Mouse (Mus musculus) macrophage (primary cell): ENCODE measurements around the gene Lgals3bp. TPM values are rescaled to one million over a fixed set of nuclear protein-coding genes. Genes with fewer than 3 reads are reported as not detected.

ENCODE experiments used
- H3K27ac ChIP-seq: fragments of 350-480 bp; formaldehyde crosslinking; 2 replicates; pipeline ENCODE4 v1.9.0; 2021
- H3K36me3 ChIP-seq: fragments of 350-480 bp; formaldehyde crosslinking; 2 replicates; pipeline ENCODE4 v1.9.0; 2021; ENCODE audit errors: inconsistent target
- H3K4me3 ChIP-seq: fragments of 350-480 bp; formaldehyde crosslinking; 2 replicates; pipeline ENCODE4 v1.9.0; 2021; ENCODE audit errors: inconsistent target
- H3K79me2 ChIP-seq: fragments of 350-480 bp; formaldehyde crosslinking; 2 replicates; pipeline ENCODE4 v1.9.0; 2021; ENCODE audit errors: inconsistent target
- WGBS: methylation state at CpG from one replicate; pipeline ENCODE4 v1.1.7; 2026; ENCODE audit warnings: inconsistent platforms; ENCODE audit not compliant: missing documents; 5-methylcytosine and 5-hydroxymethylcytosine counted together
- polyA plus RNA-seq: library from polyadenylated mRNA; stranded (reverse); fragments of 250-400 nt; gene quantifications from 3 replicates; pipeline ENCODE4 v1.2.4, GENCODE M21; 2018; ENCODE audit warnings: inconsistent platforms

Lgals3bp gene
- polyA plus RNA-seq, 1 experiment from 2014 or later, result 1,462 TPM

- H3K36me3 ChIP-seq, result peaks cover 10% of the 10 kb centered on the region; the same call in 1 of the 2 replicates
- peak overlapping the region; percentile 68 for H3K27ac ChIP-seq
- no peak overlapping the region for H3K4me3 ChIP-seq
- WGBS, result 24% methylated on average over 3 of the region's 3 CpGs
- peaks cover 100% of the 10 kb centered on the region for H3K79me2 ChIP-seq
Measured at GRCm38 (mm10) chr11:118348419-118348818, 53.5 kb downstream of the Lgals3bp start.

- Histone ChIP-seq H3K27ac (peak overlapping the region; percentile 68), H3K4me3 (no peak overlapping the region), H3K36me3 (peaks cover 10% of the 10 kb centered on the region; the same call in 1 of the 2 replicates), H3K79me2 (peaks cover 100% of the 10 kb centered on the region)
- 92% methylated on average over 11 of the region's 12 CpGs for whole genome bisulfite sequencing
Measured at GRCm38 (mm10) chr11:118347911-118348310, 54.0 kb downstream of the Lgals3bp start.

GRCm38 (mm10) chr11:118347391-118347790 is 54.5 kb downstream of the Lgals3bp start:
- peaks cover 8% of the 10 kb centered on the region; the same call in 1 of the 2 replicates for H3K36me3 ChIP-seq
- 100% methylated on average over 2 of the region's 2 CpGs for WGBS
- peaks cover 100% of the 10 kb centered on the region for H3K79me2 ChIP-seq
- H3K4me3 ChIP-seq, result no peak overlapping the region
- no peak overlapping the region for H3K27ac ChIP-seq

GRCm38 (mm10) chr11:118346395-118347096 is 55.3 kb downstream of the Lgals3bp start:
- Histone ChIP-seq H3K4me3 (no peak overlapping the region), H3K79me2 (peaks cover 100% of the 10 kb centered on the region)
- WGBS, result 93% methylated on average over 8 of the region's 8 CpGs

GRCm38 (mm10) chr11:118345693-118346092 is 56.2 kb downstream of the Lgals3bp start:
- WGBS, result 71% methylated on average over 4 of the region's 4 CpGs
- no peak overlapping the region for H3K27ac ChIP-seq
- peaks cover 100% of the 10 kb centered on the region for H3K79me2 ChIP-seq
- peaks cover 4% of the 10 kb centered on the region; the same call in 1 of the 2 replicates for H3K36me3 ChIP-seq
- no peak overlapping the region for H3K4me3 ChIP-seq

More at GRCm38 (mm10) chr11:118346395-118347096, 55.3 kb downstream of the Lgals3bp start:
- H3K27ac ChIP-seq, result no peak overlapping the region
- peaks cover under 1% of the 10 kb centered on the region; the same call in 1 of the 2 replicates for H3K36me3 ChIP-seq

GRCm38 (mm10) chr11:118343629-118344028 is 58.3 kb downstream of the Lgals3bp start:
- H3K4me3 ChIP-seq, result no peak overlapping the region
- peaks cover 100% of the 10 kb centered on the region for H3K79me2 ChIP-seq
- WGBS, result 85% methylated on average over 2 of the region's 2 CpGs
- no peak overlapping the region for H3K27ac ChIP-seq
- H3K36me3 ChIP-seq, result peaks cover 12% of the 10 kb centered on the region; the same call in 1 of the 2 replicates

Other genes with a start within 250 kb of the Lgals3bp start
- gene Cyth1, start 153.5 kb downstream of the Lgals3bp start, polyA plus RNA-seq, result 62.6 to 194 TPM (median 68.7 TPM) in 3 replicates
- gene Usp36, start 111.8 kb downstream of the Lgals3bp start, polyA plus RNA-seq, result 4.3 to 7.9 TPM (median 5.4 TPM) in 3 replicates
- gene Cep295nl, start 59.6 kb downstream of the Lgals3bp start, polyA plus RNA-seq, result 0.68 to 2.2 TPM (median 0.90 TPM) in 3 replicates
- 330 to 662 TPM (median 385 TPM) in 3 replicates for gene Timp2, start 46.4 kb downstream of the Lgals3bp start, polyA plus RNA-seq
- gene Cant1, start 17.0 kb upstream of the Lgals3bp start, polyA plus RNA-seq, result 40.2 to 59.3 TPM (median 42.1 TPM) in 3 replicates
- 0.12 to 1.2 TPM (median 0.82 TPM) in 3 replicates for gene C1qtnf1, start 26.1 kb upstream of the Lgals3bp start, polyA plus RNA-seq
- 4.8 to 22.0 TPM (median 7.1 TPM) in 3 replicates for gene Engase, start 74.7 kb upstream of the Lgals3bp start, polyA plus RNA-seq